Mouse (Mus musculus) hindbrain, embryonic 13.5 days (tissue): ENCODE results near the gene Asb11. TPM values are rescaled to one million over a fixed set of nuclear protein-coding genes. Genes with fewer than 3 reads are reported as not detected.
A peak's percentile ranks its signal among the peaks of the same experiment; 100 is the strongest.

Experiments
- ATAC-seq: fragments of 200-750 bp; cut with Nextera tagmentation; 2 replicates; pipeline ENCODE4 v1.8.0; 2017; ENCODE audit warnings: moderate TSS enrichment; ENCODE audit not compliant: low FRiP score
- H3K27ac ChIP-seq: fragments of 300-500 bp; sonication (generic); 2 replicates; pipeline ENCODE4 v1.5.1; 2015; ENCODE audit warnings: inconsistent platforms, mild to moderate bottlenecking, moderate library complexity
- H3K27me3 ChIP-seq: fragments of 300-500 bp; sonication (generic); 2 replicates; pipeline ENCODE4 v1.6.1; 2015; ENCODE audit warnings: mild to moderate bottlenecking, inconsistent platforms
- H3K36me3 ChIP-seq: fragments of 300-500 bp; sonication (generic); 2 replicates; pipeline ENCODE4 v1.6.1; 2015; ENCODE audit warnings: mild to moderate bottlenecking, inconsistent platforms
- H3K4me1 ChIP-seq: fragments of 300-500 bp; sonication (generic); replicated peaks from 2 replicates; pipeline ENCODE4 v1.6.1; 2015; ENCODE audit warnings: inconsistent platforms
- H3K4me2 ChIP-seq: fragments of 300-500 bp; sonication (generic); 2 replicates; pipeline ENCODE4 v1.6.1; 2015; ENCODE audit warnings: inconsistent platforms, mild to moderate bottlenecking, moderate library complexity
- H3K4me3 ChIP-seq: fragments of 300-500 bp; sonication (generic); 2 replicates; pipeline ENCODE4 v1.5.1; 2015; ENCODE audit warnings: mild to moderate bottlenecking, inconsistent platforms
- H3K9ac ChIP-seq: fragments of 300-500 bp; sonication (generic); 2 replicates; pipeline ENCODE4 v1.6.1; 2015; ENCODE audit warnings: mild to moderate bottlenecking, inconsistent platforms
- H3K9me3 ChIP-seq: fragments of 300-500 bp; sonication (generic); 2 replicates; pipeline ENCODE4 v1.6.1; 2016; ENCODE audit warnings: inconsistent platforms
- WGBS: fragments of 180-500 bp; shearing (Covaris S2); methylation state at CpG from one replicate; pipeline ENCODE4 v1.1.7; 2015; 5-methylcytosine and 5-hydroxymethylcytosine counted together
- polyA plus RNA-seq: library from polyadenylated mRNA; unstranded; fragments of >200 nt; fragmentation: Nextera tagmentation; extraction: Ambion mirVana; gene quantifications from 2 replicates; pipeline ENCODE4 v1.2.1, GENCODE M21; 2015

The Asb11 gene
- polyA plus RNA-seq: not detected in 2 replicates

GRCm38 (mm10) chrX:164436709-164437108, at the start of gene Asb11:
Gene Asb11, plus strand, starts transcription at chrX:164436994.
- Histone ChIP-seq H3K9ac (no peak within 1 kb of the TSS), H3K4me1 (no peaks in the 10 kb centered on the region), H3K27me3 (peaks cover 4% of the 10 kb centered on the region; the same call in 1 of the 2 replicates), H3K36me3 (peaks cover 7% of the 10 kb centered on the region; the same call in 1 of the 2 replicates), H3K27ac (no peak within 1 kb of the TSS), H3K4me3 (no peak within 1 kb of the TSS), H3K9me3 (no peaks in the 10 kb centered on the region), H3K4me2 (no peak within 1 kb of the TSS)
- 84% methylated on average over 8 of the region's 8 CpGs for WGBS
- ATAC-seq: no peak

- no peak overlapping the region for H3K27ac ChIP-seq
- no peak overlapping the region for H3K4me3 ChIP-seq
- H3K9me3 ChIP-seq: no peaks in the 10 kb centered on the region
- H3K4me1 ChIP-seq: no peaks in the 10 kb centered on the region
- no peak for ATAC-seq
- no peak overlapping the region for H3K4me2 ChIP-seq
- 85% methylated on average over 4 of the region's 4 CpGs for WGBS
- H3K36me3 ChIP-seq: no peaks in the 10 kb centered on the region
- no peak overlapping the region for H3K9ac ChIP-seq
- H3K27me3 ChIP-seq: no peaks in the 10 kb centered on the region
Measured at GRCm38 (mm10) chrX:164394091-164394490, 42.7 kb upstream of the Asb11 start.

- H3K9me3 ChIP-seq: no peaks in the 10 kb centered on the region
- no peaks in the 10 kb centered on the region for H3K4me1 ChIP-seq
- no peak for ATAC-seq
- no peak overlapping the region for H3K27ac ChIP-seq
- no peaks in the 10 kb centered on the region for H3K36me3 ChIP-seq
- no peak overlapping the region for H3K4me3 ChIP-seq
- no peak overlapping the region for H3K9ac ChIP-seq
- WGBS: 61% methylated on average over 3 of the region's 3 CpGs
- H3K4me2 ChIP-seq: no peak overlapping the region
- H3K27me3 ChIP-seq: no peaks in the 10 kb centered on the region
Measured at GRCm38 (mm10) chrX:164398456-164398855, 38.3 kb upstream of the Asb11 start.

- Histone ChIP-seq H3K9me3 (no peaks in the 10 kb centered on the region), H3K4me1 (no peaks in the 10 kb centered on the region), H3K27me3 (0 out of 2 replicates have a peak, but pooled peaks cover 5% of the 10 kb centered on the region), H3K27ac (no peak overlapping the region), H3K9ac (no peak overlapping the region), H3K36me3 (no peaks in the 10 kb centered on the region), H3K4me2 (no peak overlapping the region), H3K4me3 (no peak overlapping the region)
- no peak for ATAC-seq
Measured at GRCm38 (mm10) chrX:164405080-164405649, 31.6 kb upstream of the Asb11 start.

GRCm38 (mm10) chrX:164406133-164407022, 30.4 kb upstream of the Asb11 start:
- no peak for ATAC-seq
- no peaks in the 10 kb centered on the region for H3K4me1 ChIP-seq
- H3K4me2 ChIP-seq: no peak overlapping the region
- H3K9ac ChIP-seq: no peak overlapping the region
- 0 out of 2 replicates have a peak, but pooled peaks cover 5% of the 10 kb centered on the region for H3K27me3 ChIP-seq
- H3K4me3 ChIP-seq: no peak overlapping the region
- 85% methylated on average over 9 of the region's 9 CpGs for WGBS
- H3K9me3 ChIP-seq: no peaks in the 10 kb centered on the region
- H3K27ac ChIP-seq: no peak overlapping the region
- H3K36me3 ChIP-seq: no peaks in the 10 kb centered on the region

- ATAC-seq: no peak
- H3K4me2 ChIP-seq: no peak overlapping the region
- WGBS: 80% methylated on average over 3 of the region's 3 CpGs
- 0 out of 2 replicates have a peak, but pooled peaks cover 5% of the 10 kb centered on the region for H3K27me3 ChIP-seq
- no peaks in the 10 kb centered on the region for H3K9me3 ChIP-seq
- no peak overlapping the region for H3K9ac ChIP-seq
- no peaks in the 10 kb centered on the region for H3K36me3 ChIP-seq
- no peak overlapping the region for H3K27ac ChIP-seq
- H3K4me1 ChIP-seq: no peaks in the 10 kb centered on the region
- no peak overlapping the region for H3K4me3 ChIP-seq
Measured at GRCm38 (mm10) chrX:164408301-164408927, 28.4 kb upstream of the Asb11 start.

GRCm38 (mm10) chrX:164410562-164410961, 26.2 kb upstream of the Asb11 start:
- no peaks in the 10 kb centered on the region for H3K4me1 ChIP-seq
- ATAC-seq: no peak
- H3K9me3 ChIP-seq: no peaks in the 10 kb centered on the region
- no peak overlapping the region for H3K27ac ChIP-seq
- no peaks in the 10 kb centered on the region for H3K36me3 ChIP-seq
- H3K27me3 ChIP-seq: 0 out of 2 replicates have a peak, but pooled peaks cover 11% of the 10 kb centered on the region
- WGBS: 94% methylated on average over 1 of the region's 1 CpGs
- H3K4me3 ChIP-seq: no peak overlapping the region
- H3K9ac ChIP-seq: no peak overlapping the region
- H3K4me2 ChIP-seq: no peak overlapping the region

GRCm38 (mm10) chrX:164416803-164417202, 20.0 kb upstream of the Asb11 start:
- no peak overlapping the region for H3K27ac ChIP-seq
- peaks cover 7% of the 10 kb centered on the region for H3K4me1 ChIP-seq
- ATAC-seq: no peak
- no peak overlapping the region for H3K9ac ChIP-seq
- WGBS: 85% methylated on average over 2 of the region's 2 CpGs
- no peaks in the 10 kb centered on the region for H3K36me3 ChIP-seq
- H3K4me2 ChIP-seq: no peak overlapping the region
- H3K4me3 ChIP-seq: no peak overlapping the region
- H3K9me3 ChIP-seq: no peaks in the 10 kb centered on the region
- H3K27me3 ChIP-seq: peaks cover 6% of the 10 kb centered on the region; the same call in 1 of the 2 replicates

GRCm38 (mm10) chrX:164418008-164418407, 18.8 kb upstream of the Asb11 start:
- no peak overlapping the region for H3K27ac ChIP-seq
- no peak overlapping the region for H3K4me2 ChIP-seq
- H3K4me1 ChIP-seq: peaks cover 7% of the 10 kb centered on the region
- no peak for ATAC-seq
- H3K9ac ChIP-seq: no peak overlapping the region
- H3K4me3 ChIP-seq: no peak overlapping the region
- H3K9me3 ChIP-seq: no peaks in the 10 kb centered on the region
- peaks cover 6% of the 10 kb centered on the region; the same call in 1 of the 2 replicates for H3K27me3 ChIP-seq
- H3K36me3 ChIP-seq: no peaks in the 10 kb centered on the region

- peak; percentile 100 for ATAC-seq
- Histone ChIP-seq H3K4me1 (peaks cover 7% of the 10 kb centered on the region), H3K27me3 (peaks cover 3% of the 10 kb centered on the region; the same call in 1 of the 2 replicates), H3K36me3 (no peaks in the 10 kb centered on the region), H3K9me3 (no peaks in the 10 kb centered on the region), H3K4me2 (peak within 1 kb of the TSS; percentile 62), H3K9ac (peak within 1 kb of the TSS; percentile 71), H3K27ac (peak within 1 kb of the TSS; percentile 48), H3K4me3 (peak within 1 kb of the TSS; percentile 52)
- WGBS: 8% methylated on average over 40 of the region's 40 CpGs
Measured at GRCm38 (mm10) chrX:164419471-164419939, 17.3 kb upstream of the Asb11 start, which contains the start of gene Piga. Gene Piga, plus strand, starts transcription at chrX:164419787.

GRCm38 (mm10) chrX:164419955-164420354, 16.8 kb upstream of the Asb11 start:
- H3K27me3 ChIP-seq: no peaks in the 10 kb centered on the region; the same call in 1 of the 2 replicates
- peaks cover 7% of the 10 kb centered on the region for H3K4me1 ChIP-seq
- ATAC-seq: peak; percentile 41; the same call in 1 of the 2 replicates
- peak overlapping the region; percentile 62 for H3K4me2 ChIP-seq
- 19% methylated on average over 13 of the region's 13 CpGs for WGBS
- H3K4me3 ChIP-seq: peak overlapping the region; percentile 52
- H3K36me3 ChIP-seq: no peaks in the 10 kb centered on the region
- H3K27ac ChIP-seq: peak overlapping the region; percentile 48
- peak overlapping the region; percentile 71 for H3K9ac ChIP-seq
- no peaks in the 10 kb centered on the region for H3K9me3 ChIP-seq

- no peaks in the 10 kb centered on the region for H3K9me3 ChIP-seq
- peak overlapping the region; percentile 19; the same call in 1 of the 2 replicates for H3K9ac ChIP-seq
- no peak for ATAC-seq
- peak overlapping the region; percentile 52 for H3K4me3 ChIP-seq
- H3K4me2 ChIP-seq: peak overlapping the region; percentile 62
- no peaks in the 10 kb centered on the region; the same call in 1 of the 2 replicates for H3K27me3 ChIP-seq
- peaks cover 7% of the 10 kb centered on the region for H3K4me1 ChIP-seq
- WGBS: 44% methylated on average over 3 of the region's 3 CpGs
- no peak overlapping the region for H3K27ac ChIP-seq
- H3K36me3 ChIP-seq: no peaks in the 10 kb centered on the region
Measured at GRCm38 (mm10) chrX:164420518-164420917, 16.3 kb upstream of the Asb11 start.
